Mouse (Mus musculus): ENCODE data around the gene Adora1.

Adora1 gene

DNA sequence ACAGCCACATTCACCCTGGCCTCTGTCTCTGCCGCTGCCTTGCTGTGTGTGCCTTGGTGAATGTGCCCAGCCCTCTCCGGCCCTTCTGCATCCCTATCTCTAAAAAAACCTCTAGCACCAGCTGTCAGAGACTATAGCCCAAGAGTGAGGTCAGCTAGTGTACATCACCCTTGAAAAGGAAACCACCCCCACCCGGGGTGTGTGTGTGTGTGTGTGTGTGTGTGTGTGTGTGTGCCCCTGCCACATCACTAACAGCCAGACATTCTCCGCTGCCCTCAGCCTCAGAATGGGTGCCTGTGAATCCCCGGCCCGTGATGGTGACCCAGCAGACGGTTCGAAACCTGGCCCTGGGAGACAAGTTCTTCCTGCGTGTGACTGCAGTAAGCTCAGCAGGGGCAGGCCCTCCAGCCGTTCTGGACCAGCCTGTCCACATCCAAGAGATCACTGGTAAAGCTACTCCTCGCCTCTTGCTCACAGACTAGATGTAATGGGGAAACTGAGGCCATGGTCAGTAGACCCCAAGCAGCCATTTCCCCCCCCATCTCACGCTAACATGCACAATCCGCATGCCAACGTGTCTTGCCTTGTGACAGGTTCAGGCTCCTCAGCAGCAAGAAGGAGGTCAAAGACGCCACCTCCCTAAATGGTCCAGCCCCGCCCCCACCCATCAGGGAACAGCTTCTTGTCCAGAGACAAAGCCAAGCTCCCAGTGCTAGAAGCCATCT is 40.8 kb downstream of the Adora1 start:
- no peak for DNase-seq (ENCODE audit: low read depth, low spot score)

DNA sequence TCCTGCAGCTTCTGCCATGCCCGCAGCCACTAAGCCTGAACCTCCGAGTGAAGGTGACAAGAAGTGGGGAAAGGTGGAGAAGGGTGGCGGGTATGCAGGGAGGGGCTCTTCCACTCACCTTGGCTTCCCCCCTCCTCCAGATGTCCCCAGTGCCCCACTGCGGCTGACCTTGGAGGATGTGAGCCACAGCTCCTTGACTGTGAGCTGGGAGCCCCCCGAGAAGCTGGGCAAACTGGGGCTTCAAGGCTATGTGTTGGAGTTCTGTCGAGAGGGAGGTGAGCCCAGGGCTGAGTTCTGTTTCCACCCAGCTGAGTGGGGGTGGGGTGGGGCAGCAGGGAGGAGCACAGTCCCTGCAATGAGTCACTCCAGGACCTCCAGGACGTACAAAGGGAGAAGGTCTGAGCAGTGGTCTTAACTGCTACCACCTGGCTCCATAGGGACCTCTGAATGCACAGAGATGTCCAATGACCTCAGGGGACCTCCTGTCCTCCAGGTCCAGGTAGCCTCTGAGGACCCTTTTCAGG is 41.5 kb downstream of the Adora1 start:
- no peak for DNase-seq (ENCODE audit: low read depth, low spot score)

DNA sequence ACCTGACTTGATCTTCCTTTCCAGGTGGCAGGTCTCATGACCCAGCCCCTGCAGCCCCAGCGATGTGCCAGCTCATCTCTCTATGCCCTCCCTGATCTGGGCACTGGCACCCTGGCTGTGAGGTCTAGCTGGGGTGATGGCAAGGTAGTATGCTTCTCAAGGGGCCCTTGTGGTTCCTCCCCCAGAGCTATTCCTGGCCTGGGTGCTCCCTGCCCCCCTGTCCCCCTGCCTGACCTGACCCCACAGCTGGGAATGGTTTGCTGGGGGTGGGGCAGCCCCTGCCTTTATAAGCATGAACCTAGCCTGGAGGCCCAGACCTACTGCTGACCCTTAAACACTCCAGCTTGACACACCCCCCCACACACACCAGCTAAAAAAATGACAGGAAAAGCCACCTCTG is 42.1 kb downstream of the Adora1 start, which contains the start of gene Mybph:
Gene Mybph (plus strand): TSS at position 323 of the 400 bp plus-strand sequence.
- DNase-seq (ENCODE audit: low read depth, low spot score), result no peak

DNA sequence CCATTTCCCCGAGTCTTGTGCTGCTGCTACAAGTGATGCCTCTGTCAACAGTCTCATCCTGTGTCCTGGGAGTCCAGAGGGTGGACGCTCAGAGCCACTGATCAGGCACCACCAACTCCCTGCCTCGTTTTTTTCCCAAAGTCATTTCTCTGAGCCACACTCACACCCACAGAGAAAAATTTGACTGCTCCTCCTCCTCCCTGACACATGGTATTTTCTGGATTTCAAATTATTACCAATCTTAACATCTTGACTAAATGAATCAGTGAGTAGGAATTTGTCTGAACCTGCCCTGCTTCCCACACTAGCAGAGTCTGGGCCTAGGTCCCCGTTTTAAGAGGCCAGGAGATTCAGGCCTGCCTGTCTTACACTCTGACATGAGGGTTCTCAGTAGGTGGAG is 43.2 kb downstream of the Adora1 start:
- no peak for DNase-seq (ENCODE audit: low read depth, low spot score)

DNA sequence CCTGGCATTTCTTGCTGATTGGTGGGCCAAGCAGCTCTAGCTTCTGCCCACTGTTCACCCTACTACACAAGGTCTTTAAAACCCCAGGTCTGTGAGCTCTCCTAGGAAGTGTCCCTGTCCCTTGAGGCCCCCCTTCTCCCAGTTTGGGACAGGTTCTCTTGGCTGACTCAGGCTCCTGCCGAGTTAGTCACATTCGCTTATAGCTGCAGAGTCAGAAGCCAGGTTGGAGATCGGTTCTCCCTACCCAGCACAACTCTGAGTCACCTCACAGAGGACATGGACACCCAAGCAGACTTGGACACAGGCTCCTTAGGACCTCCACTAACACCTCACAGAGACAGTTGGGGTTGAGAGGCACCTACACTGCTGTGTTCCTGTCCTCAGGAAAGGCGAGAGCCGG is 44.0 kb downstream of the Adora1 start:
- no peak for DNase-seq (ENCODE audit: low read depth, low spot score)

DNA sequence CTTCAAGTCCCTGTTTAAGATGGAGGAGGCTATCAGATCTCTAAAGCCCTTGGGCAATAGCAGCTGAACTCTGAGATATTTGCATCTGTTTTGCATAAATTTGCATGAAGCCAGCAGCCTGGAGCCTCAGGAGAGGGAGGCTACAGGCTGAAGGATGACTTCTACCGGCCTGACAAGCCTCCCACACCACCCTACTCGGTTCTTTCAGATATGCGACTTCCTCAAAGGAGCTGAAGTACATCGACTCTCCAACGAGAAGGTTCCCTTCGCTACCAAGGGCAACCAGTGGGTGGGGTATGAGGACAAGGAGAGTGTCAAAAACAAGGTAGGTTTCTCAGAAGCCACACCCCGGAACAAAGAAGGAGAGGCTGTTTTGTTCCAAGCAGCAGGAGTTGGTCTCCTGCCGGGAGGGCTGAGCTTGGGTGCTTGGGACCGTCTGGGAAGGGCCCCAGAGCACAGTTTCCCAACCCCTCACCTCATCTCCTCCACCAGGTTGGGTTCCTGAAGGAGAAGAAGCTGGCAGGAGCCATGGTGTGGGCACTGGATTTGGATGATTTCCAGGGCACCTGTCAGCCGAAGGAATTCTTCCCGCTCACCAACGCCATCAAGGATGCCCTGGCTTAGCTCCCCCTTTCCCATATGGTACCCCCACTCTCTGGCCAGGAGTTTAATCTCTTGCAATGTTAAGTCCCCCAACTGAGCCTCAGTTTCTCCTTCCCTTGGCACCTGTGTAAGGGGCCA is 46.1 kb downstream of the Adora1 start:
- no peak for DNase-seq (ENCODE audit: low read depth, low spot score)

DNA sequence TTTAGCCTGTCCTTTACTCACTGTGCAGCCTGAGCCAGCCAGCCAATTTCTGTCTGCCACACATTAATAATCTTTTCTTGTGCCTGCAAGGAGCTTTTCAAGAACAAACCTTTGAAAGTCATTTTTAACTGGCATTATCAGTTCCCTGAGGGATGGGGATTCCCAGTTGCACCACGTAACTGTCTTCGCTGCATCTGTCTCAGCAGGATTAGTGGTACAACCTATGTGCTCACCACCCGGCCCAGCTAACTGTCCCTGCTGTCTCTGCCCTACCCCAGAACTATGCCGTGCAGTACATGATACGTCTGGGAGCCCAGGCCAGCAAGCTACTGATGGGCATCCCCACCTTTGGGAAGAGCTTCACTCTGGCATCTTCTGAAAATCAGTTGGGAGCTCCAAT is 47.0 kb downstream of the Adora1 start:
- no peak for DNase-seq (ENCODE audit: low read depth, low spot score)

DNA sequence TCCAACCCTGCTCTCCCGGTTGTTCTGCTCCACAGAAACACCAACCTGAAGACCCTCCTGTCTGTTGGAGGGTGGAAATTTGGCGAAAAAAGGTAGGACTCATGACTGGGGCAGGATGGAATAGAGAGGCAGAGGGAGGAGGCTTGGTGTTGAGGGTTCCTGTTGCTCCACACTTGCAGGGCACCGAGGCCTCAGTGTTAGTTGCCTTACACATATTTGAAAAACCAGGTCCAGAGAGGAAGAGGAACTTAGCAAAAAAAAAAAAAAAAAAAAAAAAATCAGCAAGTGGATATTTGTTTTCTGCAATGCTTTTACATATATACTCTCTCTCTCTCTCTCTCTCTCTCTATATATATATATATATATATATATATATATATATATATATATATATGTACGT is 51.1 kb downstream of the Adora1 start:
- no peak for DNase-seq (ENCODE audit: low read depth, low spot score)

DNA sequence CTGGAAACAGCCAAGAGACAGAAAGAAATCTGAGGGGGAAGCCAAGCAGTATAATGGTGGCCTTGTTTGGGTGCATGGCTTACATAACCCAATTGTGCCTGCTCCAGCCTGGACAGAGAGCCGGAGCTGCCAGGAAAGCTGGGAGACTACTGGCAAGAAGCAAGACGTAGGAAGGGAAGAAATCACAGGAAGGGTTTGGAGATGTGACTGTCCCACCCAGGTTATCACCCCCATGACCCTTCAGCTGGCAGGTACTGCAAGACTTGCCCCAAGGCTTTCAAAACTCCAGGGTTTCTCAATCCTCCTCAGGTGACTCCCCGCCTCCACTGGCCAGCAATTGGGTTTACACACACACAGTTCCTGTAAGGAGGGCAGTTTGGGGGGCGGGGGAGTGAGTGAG is 53.2 kb downstream of the Adora1 start, which contains the start of gene Chil1:
Gene Chil1 (plus strand): TSS at position 152 of the 400 bp plus-strand sequence.
- no peak for DNase-seq (ENCODE audit: low read depth, low spot score)

DNA sequence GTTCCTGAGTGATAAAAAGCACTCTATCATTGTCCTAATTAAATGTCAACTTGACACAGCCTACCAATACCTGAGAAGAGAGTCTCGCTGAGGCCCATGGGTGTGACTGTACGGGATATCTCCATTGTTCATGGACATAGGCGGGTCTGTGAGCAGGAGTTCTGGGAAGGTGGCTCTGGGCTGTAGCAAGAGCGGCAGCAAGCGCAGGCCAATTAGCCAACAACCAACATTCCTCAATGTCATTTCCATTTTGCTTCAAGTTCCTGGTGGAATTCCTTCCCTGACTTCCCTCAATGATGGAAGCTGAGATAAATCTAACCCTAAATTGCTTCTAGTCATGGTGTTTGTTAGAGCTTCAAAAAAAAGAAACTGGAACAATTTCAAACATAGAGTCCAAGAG is 57.3 kb downstream of the Adora1 start:
- DNase-seq (ENCODE audit: low read depth, low spot score), result no peak

DNA sequence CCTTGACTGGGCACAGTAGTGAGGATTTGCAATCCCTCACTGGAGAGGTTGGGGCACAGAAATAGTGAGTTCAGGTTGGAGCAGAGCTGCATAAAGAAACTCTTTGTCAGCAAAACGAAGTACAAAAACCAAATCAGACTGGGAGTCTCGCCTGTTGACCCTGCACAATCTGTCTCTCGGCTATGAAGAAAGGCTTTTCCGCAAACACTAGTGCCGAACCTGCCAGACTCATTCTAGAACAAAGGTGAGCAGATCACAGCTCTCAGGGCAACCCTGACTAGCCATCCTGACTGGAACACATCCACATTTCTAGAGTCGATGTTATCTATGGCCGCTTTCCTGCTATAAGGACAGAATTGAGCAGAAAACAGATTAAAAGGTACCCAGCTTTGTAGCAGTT is 62.1 kb downstream of the Adora1 start:
- DNase-seq (ENCODE audit: low read depth, low spot score), result no peak

DNA sequence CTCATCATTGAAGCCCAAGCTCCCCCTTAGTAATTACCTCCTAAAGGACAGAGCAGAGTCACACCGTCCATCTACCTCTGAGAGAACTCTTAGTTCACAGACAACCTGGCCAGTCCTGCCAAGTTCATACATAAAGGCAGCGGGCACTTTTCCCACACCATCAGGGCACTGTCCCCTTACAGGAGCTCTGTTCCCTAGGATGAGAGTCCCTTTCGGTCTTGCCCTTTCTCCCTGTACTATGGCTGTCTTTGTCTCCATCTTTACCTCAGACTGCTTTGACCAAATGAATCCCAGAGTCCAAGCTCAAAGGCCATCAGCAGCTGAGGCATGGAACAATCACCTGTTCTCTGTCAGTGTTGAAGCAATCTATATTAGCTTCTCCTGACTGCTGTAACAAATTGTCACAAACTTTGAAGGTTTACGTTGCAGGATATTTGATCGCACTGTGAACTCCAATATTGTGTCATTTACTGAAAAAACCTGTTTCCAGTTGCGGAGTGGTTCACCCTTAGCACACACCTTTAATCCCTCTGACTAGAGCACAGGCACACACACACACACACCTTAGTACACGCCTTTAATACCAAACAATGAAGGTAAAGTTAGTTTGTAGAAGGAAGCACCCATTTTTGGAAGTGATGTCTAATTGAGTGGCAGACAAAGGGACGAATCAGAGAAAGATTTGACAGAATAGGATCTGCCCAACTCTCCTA is 66.1 kb downstream of the Adora1 start:
- DNase-seq (ENCODE audit: low read depth, low spot score), result no peak

DNA sequence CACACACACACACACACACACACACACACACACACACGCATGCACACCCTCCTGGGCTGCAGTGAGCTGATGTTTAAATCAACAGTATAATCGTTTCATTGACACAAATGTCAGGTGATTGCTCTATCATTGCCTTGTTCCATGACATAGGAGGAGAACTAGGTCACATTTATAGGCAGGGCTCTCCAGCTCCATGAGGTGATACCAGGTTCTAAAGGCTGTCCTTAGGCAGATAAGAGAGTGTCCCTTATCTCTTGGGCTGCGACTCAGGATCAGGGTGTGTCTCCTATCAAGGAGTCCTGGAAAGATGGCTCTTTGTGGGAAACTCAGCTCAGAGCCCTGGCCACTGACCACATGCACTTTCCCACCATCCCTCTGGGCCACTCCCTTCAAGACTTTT is 66.7 kb downstream of the Adora1 start:
- no peak for DNase-seq (ENCODE audit: low read depth, low spot score)

DNA sequence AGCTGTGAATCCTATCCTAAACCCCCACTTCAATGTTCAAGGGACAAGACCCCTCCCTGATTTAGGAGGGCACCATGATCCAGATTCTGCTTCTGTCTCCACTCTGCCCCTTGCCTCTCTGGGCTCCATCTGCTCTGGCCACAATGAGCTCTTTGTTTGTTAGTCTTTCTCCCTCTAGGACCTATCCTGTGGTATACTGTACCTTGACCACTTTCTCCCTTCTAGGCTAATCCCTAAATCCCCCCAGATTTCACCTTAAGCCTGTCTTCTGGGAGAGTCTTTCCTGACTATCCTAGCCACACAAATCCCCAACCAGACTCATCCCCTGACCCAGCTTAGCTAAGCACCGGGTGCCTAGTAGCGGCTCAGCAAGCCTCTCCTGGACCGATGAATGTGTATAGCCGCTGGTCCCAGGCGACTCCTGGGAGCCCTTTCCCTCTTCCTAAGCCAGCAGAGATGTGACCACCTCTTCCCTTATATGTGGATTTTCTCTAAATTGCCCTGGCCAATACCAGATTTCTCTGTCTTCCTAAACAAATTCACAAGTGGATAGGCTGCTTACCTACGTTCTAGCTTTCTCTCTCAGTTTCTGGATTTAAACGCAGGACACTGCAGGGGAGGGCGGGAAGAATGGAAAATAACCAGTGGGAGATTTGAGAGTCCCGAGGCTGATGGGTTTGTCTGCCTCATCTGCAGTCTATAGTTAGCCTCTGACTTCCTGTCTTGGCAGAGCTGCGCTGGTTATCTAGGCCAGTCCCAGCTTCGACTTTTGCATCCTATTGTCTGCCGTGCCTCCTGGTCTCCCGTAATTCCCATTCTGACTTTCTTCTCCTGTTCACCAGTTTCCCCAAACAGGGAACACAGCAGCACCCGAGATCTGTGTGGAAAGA is 67.6 kb downstream of the Adora1 start:
- DNase-seq (ENCODE audit: low read depth, low spot score), result peak; percentile 75

DNA sequence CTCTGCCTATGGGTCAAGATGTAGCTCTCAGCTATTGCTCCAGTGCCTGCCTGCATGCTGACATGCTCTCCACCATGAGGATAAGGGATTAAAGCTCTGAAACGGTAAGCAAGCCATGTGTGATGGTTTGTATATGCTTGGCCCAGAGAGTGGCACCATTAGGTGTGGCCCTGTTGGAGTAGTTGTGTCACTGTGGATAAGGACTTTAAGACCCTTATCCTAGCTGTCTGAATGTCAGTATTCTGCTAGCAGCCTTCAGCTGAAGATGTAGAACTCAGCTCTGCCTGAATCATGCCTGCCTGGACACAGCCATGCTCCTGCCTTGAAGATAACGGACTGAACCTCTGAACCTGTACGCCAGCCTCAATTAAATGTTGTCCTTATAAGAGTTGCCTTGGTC is 68.7 kb downstream of the Adora1 start:
- DNase-seq (ENCODE audit: low read depth, low spot score), result no peak

DNA sequence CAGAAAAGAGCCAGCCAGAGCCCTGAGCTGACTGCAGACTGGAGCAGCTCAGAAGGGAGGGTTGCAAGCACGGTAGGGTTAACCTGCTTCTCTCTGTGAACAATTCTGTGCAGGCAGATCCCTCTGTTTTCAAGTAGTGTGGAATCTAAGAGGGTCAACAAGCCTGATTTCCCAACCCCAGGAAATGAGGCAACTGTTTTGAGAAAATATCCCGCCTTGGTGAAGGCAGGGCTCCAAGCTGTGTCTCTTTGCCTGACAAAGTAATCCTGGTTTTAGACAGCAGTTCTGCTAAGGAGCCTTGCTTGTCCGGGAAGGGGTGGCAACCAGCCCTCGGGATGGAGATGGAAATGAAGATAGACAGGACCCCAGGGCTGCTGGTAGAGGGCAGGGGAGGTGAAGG is 70.8 kb downstream of the Adora1 start:
- DNase-seq (ENCODE audit: low read depth, low spot score), result no peak

DNA sequence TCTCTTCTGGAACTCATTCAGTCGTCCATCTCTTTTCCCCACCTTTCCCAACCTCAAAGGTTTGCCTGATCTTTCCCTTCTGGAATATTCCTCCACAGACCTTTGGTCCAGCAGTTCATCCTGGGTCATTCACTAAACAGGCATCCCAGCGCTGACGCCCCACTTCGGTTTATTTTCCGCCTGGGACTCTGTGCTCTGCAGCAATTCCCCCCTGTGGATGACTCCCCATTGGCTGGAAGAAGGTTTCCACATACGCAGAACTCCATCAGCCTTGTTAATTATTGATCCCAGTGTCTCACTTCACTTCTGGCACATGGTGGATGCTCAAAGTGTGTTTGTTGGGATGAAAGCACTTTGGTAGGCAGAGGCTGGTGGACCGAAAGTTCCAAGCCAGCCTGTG is 71.8 kb downstream of the Adora1 start:
- no peak for DNase-seq (ENCODE audit: low read depth, low spot score)

DNA sequence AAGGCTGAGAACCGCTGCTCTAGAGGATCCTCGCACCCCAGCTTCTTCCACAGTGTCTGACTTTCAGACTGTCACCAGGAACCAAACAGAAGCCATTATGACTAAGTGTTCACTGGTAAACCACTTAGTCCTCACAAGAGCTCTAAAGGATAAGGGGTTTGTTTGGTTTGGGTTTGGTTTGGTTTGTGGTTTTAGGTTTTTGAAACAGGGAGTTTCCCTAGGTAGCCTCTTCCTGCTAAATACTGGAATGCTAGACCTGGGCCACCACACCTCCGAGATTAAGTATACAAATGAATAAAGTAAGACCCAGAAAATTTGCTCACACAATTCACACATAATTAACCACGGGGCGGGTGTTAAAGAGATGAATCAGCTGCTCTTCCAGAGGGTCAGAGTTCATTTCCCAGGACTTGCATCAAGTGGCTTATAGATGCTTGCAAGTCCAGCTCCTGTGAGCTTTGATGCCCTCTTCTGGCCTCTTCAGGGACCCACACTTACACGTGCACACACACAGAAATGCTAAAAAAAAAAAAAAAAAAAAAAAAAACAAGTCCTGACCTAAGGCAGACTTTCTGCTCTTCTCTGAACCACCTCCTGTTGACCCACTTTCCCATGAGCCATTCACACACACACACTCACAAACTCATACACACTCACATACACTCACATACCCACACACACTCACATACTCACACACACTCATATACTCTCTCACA is 72.6 kb downstream of the Adora1 start:
- DNase-seq (ENCODE audit: low read depth, low spot score), result no peak

DNA sequence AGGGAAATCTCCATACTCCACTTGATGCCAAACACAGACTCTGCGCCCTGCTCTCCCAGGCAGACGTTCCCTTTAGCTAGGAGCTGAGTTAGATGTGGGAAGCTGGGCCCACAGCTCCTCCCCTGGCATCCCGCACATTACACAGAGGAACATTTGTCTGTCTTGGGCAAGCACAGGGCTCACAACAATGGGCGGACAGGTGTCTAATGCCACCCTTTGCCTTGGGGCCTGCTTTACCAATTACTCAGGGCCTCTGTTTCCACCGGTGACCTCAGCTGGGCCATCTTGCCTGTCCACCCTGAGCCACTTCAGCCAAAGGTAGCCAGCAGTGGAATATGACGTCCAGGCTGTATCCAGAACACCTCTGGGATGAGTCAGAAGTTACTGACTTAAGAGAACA is 73.8 kb downstream of the Adora1 start:
- DNase-seq (ENCODE audit: low read depth, low spot score), result no peak

DNA sequence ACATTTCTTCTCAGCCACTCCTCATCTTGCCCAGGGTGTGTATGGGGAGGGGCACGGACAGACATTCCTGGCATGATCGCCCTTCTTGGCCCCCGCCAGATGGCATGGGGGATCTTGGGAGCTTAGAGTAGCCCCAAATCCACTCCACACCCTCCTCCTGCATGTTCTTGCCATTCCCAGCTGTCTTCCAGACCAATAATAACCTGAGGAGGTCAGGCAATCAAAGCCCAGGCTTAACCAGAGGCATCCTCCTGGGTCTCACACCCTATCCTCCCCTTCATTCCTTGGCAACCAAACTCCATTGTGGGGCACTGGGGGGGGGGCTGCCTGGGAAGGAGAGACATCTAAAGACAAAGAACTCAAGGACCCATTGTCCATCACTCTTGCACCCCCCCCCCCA is 74.8 kb downstream of the Adora1 start:
- no peak for DNase-seq (ENCODE audit: low read depth, low spot score)

DNA sequence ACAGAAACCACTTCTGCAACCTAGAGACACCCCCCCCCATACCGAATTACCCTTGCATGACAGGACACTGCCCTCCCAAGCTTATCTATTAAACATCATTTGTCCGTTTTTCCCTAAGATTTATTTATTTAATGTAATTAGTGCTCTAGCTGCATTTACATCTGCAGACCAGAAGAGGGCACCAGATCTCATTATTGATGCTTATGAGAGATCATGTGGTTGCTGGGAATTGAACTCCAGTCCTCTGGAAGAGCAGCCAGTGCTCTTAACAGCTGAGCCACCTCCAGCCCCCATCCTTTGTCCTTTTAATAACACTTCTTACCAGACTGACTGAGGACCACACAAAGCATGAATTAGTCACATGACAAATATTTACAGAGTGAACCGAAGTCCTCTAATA is 80.6 kb downstream of the Adora1 start:
- DNase-seq (ENCODE audit: low read depth, low spot score), result no peak
